Mouse (Mus musculus) v-Abl transformed pro-B cells (cell line): ENCODE measurements around the gene Hacd4.
"Not testable (repeated sequence)": the region's sequence is repeated elsewhere in the genome, so short reads cannot be mapped to it uniquely, and the experiment has no call there.

ENCODE experiments used
- in situ Hi-C, 2 experiments: fragments of 400-800 bp; cut with MboI; formaldehyde crosslinking; loops; one replicate each; pipeline ENCODE4 v1.15.1; 2025; ENCODE audit not compliant: unreplicated experiment in 2 of 2

Hacd4 gene

GRCm38 (mm10) chr4:88436593-88437165 is 2.0 kb downstream of the Hacd4 start:
- in situ Hi-C loops = no loop called here

DNA sequence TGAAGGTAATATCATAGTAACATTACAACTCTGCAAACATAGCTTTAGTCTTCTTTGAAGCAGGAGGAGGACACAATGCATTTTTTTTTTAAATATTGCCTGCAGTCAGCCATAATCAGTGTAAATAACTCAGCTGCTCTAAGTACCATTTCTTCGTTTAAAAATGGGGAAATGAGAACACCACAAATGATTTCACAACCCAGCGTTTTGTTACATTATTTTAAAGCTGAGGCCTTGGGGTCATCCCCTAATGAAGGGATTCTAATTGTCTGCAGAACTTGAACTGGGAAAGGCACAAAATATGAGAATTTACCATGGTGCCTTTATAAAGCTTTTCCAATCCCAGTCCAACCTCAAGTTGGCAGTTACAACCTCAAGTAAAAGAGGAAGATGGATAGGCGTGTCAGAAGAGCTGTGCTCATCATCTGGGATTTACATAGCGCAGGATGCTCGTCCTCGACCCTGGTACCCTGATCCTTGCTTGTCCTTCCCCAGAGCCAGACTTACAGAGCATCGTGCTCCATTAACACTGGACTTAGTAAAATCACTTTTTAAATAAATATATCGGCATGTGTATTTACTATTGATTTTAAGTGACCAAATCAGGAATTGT is 6.2 kb downstream of the Hacd4 start:
- in situ Hi-C loops = no loop called here

GRCm38 (mm10) chr4:88427630-88428239 is 11.0 kb downstream of the Hacd4 start:
- in situ Hi-C loops = no loop called here

DNA sequence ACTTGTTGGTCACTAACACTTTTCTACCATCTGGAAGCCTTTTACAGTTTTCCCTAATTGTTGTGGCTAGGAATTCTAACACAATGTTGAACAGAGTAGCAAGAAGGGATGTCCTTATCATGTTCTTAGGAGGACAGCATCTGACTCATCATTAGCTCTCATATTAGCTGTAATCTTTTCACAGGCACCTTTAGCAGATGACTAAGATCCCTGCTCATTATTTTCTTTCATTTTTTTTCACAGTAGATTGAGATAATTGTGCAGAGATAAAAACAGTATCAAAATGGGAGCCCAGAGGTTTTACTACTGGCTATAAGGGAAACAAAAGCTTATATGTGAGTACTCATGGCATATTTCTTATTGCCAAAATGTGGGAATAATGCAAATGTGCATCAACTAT is 14.2 kb downstream of the Hacd4 start:
- in situ Hi-C loops = no loop called here

GRCm38 (mm10) chr4:88419378-88419777 is 19.4 kb downstream of the Hacd4 start:
- in situ Hi-C loops = no loop called here

GRCm38 (mm10) chr4:88415017-88415416 is 23.7 kb downstream of the Hacd4 start:
- in situ Hi-C loops = no loop called here

DNA sequence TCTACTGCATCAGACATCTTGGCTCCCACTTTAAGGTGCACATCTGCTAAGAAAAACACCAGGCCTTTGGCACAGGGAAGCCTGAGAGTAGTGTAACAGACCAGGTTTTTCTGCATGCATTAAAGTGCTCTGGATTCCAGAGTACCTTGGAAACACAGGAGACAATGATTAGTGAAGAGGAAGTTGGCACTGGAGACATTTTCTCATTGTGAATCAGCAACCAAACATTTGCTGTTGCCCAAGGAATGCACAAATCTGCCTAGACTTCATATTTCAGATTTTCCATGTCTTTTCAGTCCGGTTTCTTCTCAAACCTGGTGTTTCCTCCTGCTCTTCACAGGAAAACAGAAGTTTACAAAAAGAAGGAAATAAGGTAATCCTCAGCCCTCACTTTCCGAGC is 26.4 kb downstream of the Hacd4 start:
- in situ Hi-C loops = no loop called here

- in situ Hi-C loops = no loop called here
Measured at GRCm38 (mm10) chr4:88409279-88409678, 29.4 kb downstream of the Hacd4 start.

- in situ Hi-C loops = no loop called here
Measured at GRCm38 (mm10) chr4:88406887-88407696, 31.6 kb downstream of the Hacd4 start.

- in situ Hi-C loops = no loop called here
Measured at GRCm38 (mm10) chr4:88402884-88403283, 35.8 kb downstream of the Hacd4 start.

DNA sequence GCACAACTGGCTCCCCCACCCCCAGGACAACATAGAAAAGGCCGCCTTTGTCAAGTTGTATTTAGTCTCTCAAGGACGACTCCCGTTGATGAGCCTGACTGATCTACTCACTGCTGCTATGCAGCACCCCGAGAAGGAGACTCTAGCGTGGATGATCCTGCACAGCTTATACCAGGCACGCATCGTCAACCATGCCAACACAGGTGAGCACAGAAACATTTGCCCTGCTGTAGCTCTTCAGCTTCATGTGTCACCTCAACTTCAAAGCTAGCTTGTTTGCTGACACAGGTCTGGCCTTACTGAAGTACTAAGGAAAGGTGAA is 37.8 kb downstream of the Hacd4 start:
- in situ Hi-C loops = no loop called here

DNA sequence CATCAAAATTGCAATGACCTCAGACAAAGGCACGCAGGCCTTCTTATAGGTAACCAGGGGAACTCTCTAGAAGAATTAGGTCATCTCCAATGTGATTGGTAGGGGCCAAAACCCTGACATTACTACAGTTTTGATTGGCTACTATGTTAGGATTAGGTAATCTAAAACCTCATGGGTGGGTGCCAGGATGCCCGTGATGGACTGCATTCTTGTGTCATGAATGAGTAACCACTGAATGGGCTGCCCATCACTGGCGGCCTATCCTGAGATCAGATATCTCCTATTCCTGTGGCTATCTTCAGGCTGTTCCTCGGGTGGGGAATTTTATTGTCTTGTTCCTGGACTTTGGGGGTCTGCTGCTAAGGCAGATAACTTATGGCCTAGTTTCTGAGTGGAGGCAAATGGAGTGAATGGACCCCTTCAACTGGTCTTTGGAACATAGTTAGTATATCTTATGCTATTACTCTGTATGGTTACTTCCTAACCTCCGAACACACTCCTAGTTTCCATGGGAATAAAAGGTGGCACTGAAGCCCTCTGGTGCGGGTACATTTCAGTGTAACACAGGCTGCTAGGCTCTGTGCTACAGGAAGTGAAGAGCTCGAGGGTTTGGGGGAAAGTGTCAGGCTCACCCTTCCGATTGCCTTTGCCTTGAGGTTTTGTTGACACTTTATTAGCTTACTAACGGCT is 38.3 kb downstream of the Hacd4 start:
- in situ Hi-C loops = no loop called here

DNA sequence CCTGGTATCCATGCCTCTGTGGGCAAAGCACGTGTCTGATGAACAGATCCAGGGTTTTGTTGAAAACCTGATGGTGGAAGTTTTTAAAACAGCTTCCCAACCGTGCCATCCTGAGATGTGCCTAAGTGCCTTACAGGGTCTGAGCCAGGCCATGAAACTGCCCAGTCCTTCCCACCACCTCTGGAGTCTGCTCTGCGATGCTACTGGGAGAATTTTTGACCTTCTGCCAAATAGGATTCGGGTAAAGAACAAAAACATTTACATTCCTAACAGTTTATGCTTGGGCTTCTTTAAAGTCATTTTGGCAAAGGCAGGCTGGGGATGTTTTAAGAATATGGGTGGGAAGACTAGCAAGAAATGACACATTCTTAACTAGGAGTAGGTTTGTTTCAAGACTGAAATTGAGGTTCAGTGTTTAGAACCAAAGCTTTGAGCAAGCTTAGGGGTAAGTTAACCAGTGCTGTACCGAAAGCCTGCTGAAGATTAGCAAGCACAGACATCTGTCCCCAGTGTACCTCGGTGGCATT is 41.7 kb downstream of the Hacd4 start:
- in situ Hi-C loops = no loop called here

DNA sequence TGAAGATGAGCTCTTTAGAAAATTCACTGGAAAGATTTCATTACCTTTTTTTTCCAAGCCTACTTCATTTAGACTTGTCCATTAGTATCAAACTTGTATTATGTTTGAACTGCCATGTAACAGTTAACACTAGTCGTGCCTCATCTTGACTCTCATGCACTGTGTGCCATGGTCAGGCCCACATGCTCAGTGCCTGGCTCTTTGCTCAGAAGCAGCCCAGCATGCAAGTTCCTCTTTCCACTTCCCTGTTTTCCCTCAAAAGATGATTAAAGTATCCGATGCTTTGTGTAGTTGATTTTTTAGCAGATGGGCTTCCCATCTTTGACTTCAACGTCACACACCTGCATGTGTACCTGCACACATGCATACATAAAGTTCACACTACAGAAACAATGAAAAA is 43.0 kb downstream of the Hacd4 start:
- in situ Hi-C loops = no loop called here

DNA sequence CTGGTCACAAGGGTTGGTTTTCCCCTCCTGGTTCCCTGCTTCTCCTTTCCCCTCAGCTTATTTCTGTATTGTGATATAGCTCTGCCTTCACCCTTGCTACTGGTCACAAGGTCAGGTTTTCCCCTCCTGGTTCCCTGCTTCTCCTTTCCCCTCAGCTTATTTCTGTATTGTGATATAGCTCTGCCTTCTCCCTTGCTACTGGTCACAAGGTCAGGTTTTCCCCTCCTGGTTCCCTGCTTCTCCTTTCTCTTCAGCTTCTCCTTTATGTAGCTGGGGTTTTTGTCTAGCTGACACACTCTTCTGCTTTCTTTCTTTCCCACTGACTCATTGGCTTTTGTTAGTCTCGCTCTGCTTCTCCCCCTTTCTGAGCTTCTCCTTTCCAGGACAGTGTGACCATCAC is 48.1 kb downstream of the Hacd4 start:
- in situ Hi-C loops = not testable (repeated sequence)

- in situ Hi-C loops = no loop called here
Measured at GRCm38 (mm10) chr4:88390036-88390435, 48.7 kb downstream of the Hacd4 start.

GRCm38 (mm10) chr4:88372293-88373224 is 66.2 kb downstream of the Hacd4 start:
- in situ Hi-C loops = no loop called here

DNA sequence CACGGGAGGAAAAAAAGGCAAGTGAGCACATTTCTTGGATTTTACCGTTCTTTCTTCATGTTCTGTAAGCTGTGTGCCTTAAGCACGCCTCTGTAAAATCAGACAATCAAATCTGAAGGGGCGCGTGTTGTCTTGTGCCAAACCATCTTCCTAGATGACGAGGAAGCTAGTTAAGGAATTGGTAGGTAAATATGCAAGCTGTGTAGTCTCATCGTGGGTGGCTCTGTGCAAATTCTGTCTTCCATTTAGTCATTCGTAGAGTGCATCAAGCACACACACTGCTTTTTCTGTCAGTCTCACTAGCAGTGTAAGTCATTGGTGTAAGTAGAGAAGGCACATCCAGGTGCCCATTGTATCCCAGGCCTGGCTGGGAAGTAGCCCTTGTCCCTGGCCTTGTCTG is 67.9 kb downstream of the Hacd4 start:
- in situ Hi-C loops = no loop called here

DNA sequence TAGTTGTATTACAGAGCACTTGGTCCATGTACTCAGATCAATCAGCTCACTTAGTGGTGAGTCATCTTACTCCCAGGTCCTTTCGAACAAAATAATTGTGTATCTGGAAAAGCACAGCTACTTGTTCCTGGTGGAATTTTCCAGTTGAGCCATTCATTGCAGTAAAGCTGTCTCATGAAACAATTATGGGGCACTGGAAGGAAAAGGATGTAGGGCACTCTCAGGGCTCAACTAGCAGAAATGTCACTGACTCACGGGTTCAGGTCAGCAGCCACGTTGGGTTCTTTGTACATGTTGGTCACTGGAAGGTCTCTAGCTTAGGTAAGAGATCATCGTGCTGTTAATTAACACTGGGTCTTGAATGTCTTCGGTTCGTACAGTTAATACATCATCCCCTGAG is 68.8 kb downstream of the Hacd4 start:
- in situ Hi-C loops = no loop called here

GRCm38 (mm10) chr4:88357431-88357830 is 81.3 kb downstream of the Hacd4 start:
- in situ Hi-C loops = no loop called here
